Mouse (Mus musculus) kidney, adult 2 months (tissue): ENCODE measurements around the gene Anks3.

Experiments used
- CTCF ChIP-seq: fragments of 200-500 bp; conservative IDR thresholded peaks from 2 replicates; pipeline ENCODE4 v1.5.1; 2011; ENCODE audit warnings: low read depth, mild to moderate bottlenecking, control low read depth, low read length, moderate library complexity, mixed read lengths; ENCODE audit not compliant: insufficient read depth, insufficient read length
- POLR2A ChIP-seq: fragments of 200-500 bp; IDR thresholded peaks from one replicate; pipeline ENCODE4 v1.6.1; 2011; ENCODE audit warnings: low read depth, low read length, control low read depth

DNA sequence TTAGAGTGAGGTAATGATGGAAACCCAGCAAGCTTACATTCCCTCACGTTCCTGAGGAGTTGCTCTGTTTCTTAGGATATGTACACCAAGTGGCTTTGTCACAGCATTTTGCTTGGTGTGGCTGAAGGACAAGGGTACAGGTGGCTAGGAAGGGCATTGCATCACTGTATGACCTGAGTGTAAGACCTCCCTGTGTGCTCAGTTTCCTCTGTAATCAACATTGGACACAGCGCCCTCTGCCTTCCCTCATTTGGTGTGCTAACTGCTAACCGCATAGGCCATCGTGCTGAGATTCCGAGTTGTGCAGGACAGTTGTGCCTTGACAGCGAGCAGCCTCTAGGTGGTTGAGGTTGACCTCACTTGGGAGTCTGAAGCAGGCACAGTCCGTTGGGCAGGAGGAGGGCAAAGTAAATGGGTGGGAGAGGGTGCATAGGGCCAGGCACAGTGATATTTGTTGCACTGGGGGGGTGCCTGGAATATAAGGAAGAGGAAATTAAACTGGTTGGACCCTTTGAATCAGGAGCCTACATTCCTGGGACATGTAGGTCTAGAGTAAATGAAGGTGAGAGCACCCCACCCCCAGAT lies 66.8 kb downstream of the Anks3 start:
- TF ChIP-seq POLR2A (no peak), CTCF (peak; percentile 51; the same call in 1 of the 2 replicates)
